Mouse (Mus musculus) forebrain, embryonic 15.5 days (tissue): ENCODE measurements around the gene Cdh5. TPM values are rescaled to one million over a fixed set of nuclear protein-coding genes. Genes with fewer than 3 reads are reported as not detected.

Experiments
- ATAC-seq: fragments of 200-750 bp; cut with Nextera tagmentation; replicated peaks from 2 replicates; pipeline ENCODE4 v1.8.0; 2017; ENCODE audit warnings: mild to moderate bottlenecking, moderate TSS enrichment, moderate library complexity
- H3K27ac ChIP-seq: fragments of 300-500 bp; sonication (generic); replicated peaks from 2 replicates; pipeline ENCODE4 v1.5.1; 2015; ENCODE audit warnings: mild to moderate bottlenecking, inconsistent platforms
- H3K27me3 ChIP-seq: fragments of 300-500 bp; sonication (generic); 2 replicates; pipeline ENCODE4 v1.6.1; 2015; ENCODE audit warnings: inconsistent platforms
- H3K36me3 ChIP-seq: fragments of 300-500 bp; sonication (generic); 2 replicates; pipeline ENCODE4 v1.6.1; 2015; ENCODE audit warnings: mild to moderate bottlenecking, inconsistent platforms
- H3K4me1 ChIP-seq: fragments of 300-500 bp; sonication (generic); 2 replicates; pipeline ENCODE4 v1.6.1; 2015; ENCODE audit warnings: inconsistent platforms
- H3K4me2 ChIP-seq: fragments of 300-500 bp; sonication (generic); replicated peaks from 2 replicates; pipeline ENCODE4 v1.6.1; 2015; ENCODE audit warnings: mild to moderate bottlenecking, inconsistent platforms
- H3K4me3 ChIP-seq: fragments of 300-500 bp; sonication (generic); 2 replicates; pipeline ENCODE4 v1.5.1; 2015; ENCODE audit warnings: mild to moderate bottlenecking, inconsistent platforms
- H3K9ac ChIP-seq: fragments of 300-500 bp; sonication (generic); replicated peaks from 2 replicates; pipeline ENCODE4 v1.6.1; 2015; ENCODE audit warnings: mild to moderate bottlenecking, inconsistent platforms
- H3K9me3 ChIP-seq: fragments of 300-500 bp; sonication (generic); 2 replicates; pipeline ENCODE4 v1.6.1; 2016; ENCODE audit warnings: inconsistent platforms
- WGBS: fragments of 180-500 bp; shearing (Covaris S2); methylation state at CpG from one replicate; pipeline ENCODE4 v1.1.7; 2015; ENCODE audit warnings: mixed read lengths; 5-methylcytosine and 5-hydroxymethylcytosine counted together
- polyA plus RNA-seq: library from polyadenylated mRNA; unstranded; fragments of >200 nt; fragmentation: Nextera tagmentation; extraction: Ambion mirVana; gene quantifications from 2 replicates; pipeline ENCODE4 v1.2.1, GENCODE M21; 2015

Gene Cdh5
- polyA plus RNA-seq, 1 experiment from 2014 or later = 9.0 TPM

DNA sequence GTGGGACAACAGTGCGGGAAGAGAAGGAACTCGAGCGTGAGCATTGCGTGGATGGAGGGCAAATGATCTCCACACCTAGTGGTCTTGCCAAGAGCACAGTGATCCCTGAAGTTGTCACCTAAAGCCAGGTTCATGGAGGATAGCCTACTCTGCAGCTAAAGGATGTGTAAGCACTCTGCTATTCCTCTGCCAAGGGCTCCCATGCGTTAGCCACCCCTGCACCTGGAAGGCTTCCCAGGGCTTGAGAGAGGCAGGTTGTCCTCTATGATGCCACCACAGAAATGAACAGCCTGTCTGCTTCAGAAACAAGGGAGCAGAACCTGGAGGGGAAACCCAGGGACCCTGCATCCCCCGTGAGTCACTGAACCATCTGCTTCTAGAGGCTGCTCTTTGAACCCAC is 86.2 kb downstream of the Cdh5 start:
- H3K9ac ChIP-seq = no peak overlapping the region
- WGBS = 92% methylated on average over 6 of the region's 6 CpGs
- H3K36me3 ChIP-seq = no peaks in the 10 kb centered on the region
- H3K4me1 ChIP-seq = no peaks in the 10 kb centered on the region
- H3K27ac ChIP-seq = no peak overlapping the region
- H3K27me3 ChIP-seq = no peaks in the 10 kb centered on the region
- no peak overlapping the region for H3K4me2 ChIP-seq
- H3K9me3 ChIP-seq = no peaks in the 10 kb centered on the region
- no peak for ATAC-seq
- no peak overlapping the region for H3K4me3 ChIP-seq

DNA sequence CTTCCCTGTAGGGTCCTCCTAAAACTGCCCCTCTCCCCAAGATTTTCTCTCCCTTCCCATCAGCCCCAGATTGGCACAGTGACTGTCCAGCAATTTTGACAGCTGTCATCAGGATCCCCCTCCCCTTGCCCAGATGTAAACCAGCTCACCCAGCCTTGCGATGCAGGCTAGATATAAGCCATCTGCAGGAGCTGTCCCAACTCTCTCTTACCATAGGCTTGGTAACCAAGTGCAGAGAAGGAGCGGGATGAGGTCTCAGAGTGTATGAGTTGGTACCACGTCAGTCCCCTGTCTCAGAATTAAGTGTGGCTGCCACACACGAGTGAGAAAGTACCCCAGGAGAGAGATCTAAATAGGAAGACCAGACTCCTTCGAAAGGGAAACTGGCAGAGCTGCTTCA is 87.0 kb downstream of the Cdh5 start:
- 87% methylated on average over 5 of the region's 5 CpGs for WGBS
- Histone ChIP-seq H3K4me1 (no peaks in the 10 kb centered on the region), H3K9me3 (no peaks in the 10 kb centered on the region), H3K9ac (no peak overlapping the region), H3K4me2 (no peak overlapping the region), H3K4me3 (no peak overlapping the region), H3K36me3 (no peaks in the 10 kb centered on the region), H3K27ac (no peak overlapping the region), H3K27me3 (no peaks in the 10 kb centered on the region)
- no peak for ATAC-seq

DNA sequence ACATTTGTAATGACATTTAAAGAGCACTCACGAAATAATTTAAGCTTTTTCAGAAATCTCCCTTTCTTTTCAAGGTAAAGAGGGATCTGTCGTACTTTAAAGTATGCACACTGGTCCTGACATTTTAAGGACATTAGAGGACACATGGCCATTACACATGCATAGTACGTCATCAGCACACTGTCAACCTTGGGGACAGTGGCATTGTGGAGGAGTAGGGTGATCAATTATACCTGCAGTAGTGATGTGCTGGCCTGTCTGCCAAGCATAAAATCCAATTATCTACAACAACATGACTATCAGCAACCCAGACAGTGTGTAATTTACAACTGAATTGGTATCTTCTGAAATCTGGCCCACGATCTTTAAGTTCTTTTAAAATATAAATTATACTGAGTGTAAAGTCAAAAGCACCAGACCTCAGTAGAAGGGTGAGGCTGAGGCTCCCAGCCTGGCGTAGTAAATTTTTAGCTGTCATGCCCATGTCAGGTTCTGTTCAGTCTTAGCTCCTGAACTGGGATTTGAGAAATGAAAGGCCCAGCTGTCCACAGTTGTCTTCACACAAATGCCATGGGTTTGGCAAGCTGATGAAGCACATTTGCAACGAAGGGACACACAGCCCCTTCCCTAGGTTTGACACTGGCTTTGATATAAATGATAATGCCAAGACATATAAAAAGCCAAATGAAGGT is 89.5 kb downstream of the Cdh5 start:
- no peaks in the 10 kb centered on the region for H3K4me1 ChIP-seq
- no peak for ATAC-seq
- WGBS = 74% methylated on average over 6 of the region's 6 CpGs
- no peak overlapping the region for H3K4me2 ChIP-seq
- no peak overlapping the region for H3K27ac ChIP-seq
- no peak overlapping the region for H3K9ac ChIP-seq
- H3K9me3 ChIP-seq = no peaks in the 10 kb centered on the region
- no peaks in the 10 kb centered on the region for H3K27me3 ChIP-seq
- H3K4me3 ChIP-seq = no peak overlapping the region
- H3K36me3 ChIP-seq = no peaks in the 10 kb centered on the region

DNA sequence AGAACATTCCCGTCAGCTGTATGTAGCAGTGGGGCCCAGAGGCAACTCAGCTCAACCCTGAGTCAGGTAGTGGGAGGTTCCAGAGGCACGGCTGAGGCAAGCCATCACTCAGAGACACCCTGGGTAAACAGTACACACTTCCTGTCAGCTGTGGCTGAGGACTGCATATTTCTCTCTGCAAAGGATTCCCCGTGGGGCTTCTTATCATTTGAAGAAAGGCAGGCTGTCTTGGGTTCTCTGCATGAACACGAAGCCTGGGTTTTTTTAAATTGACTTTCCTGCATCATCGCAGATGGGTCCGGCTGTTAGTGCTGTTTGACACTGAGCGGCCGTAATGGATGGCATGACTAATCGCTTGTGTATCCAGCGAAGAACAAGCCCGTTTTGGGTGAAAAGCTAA is 90.1 kb downstream of the Cdh5 start:
- Histone ChIP-seq H3K9ac (no peak overlapping the region), H3K4me3 (no peak overlapping the region), H3K4me2 (no peak overlapping the region), H3K27ac (no peak overlapping the region), H3K36me3 (no peaks in the 10 kb centered on the region), H3K9me3 (no peaks in the 10 kb centered on the region), H3K27me3 (no peaks in the 10 kb centered on the region), H3K4me1 (no peaks in the 10 kb centered on the region)
- no peak for ATAC-seq
- WGBS = 75% methylated on average over 11 of the region's 11 CpGs

Other genes with a start within 250 kb of the Cdh5 start
- gene Bean1, start 68.8 kb downstream of the Cdh5 start, polyA plus RNA-seq = 2.1 and 2.2 TPM in 2 replicates
- 46.8 and 50.8 TPM in 2 replicates for gene Tk2, start 146.9 kb downstream of the Cdh5 start, polyA plus RNA-seq
- gene Cklf, start 149.2 kb downstream of the Cdh5 start, polyA plus RNA-seq = 31.9 and 37.6 TPM in 2 replicates
- not detected in 2 replicates for gene Cmtm2a, start 191.6 kb downstream of the Cdh5 start, polyA plus RNA-seq
- gene Gm45711, start 208.5 kb downstream of the Cdh5 start, polyA plus RNA-seq = not detected in 2 replicates
- gene Cmtm1, start 208.5 kb downstream of the Cdh5 start, polyA plus RNA-seq = not detected in 2 replicates
- gene Gm11020, start 219.9 kb downstream of the Cdh5 start, polyA plus RNA-seq = not detected in 2 replicates
- not detected in 2 replicates for gene Cmtm2b, start 220.6 kb downstream of the Cdh5 start, polyA plus RNA-seq
- 32.7 and 34.3 TPM in 2 replicates for gene Cmtm3, start 237.8 kb downstream of the Cdh5 start, polyA plus RNA-seq